Mouse (Mus musculus): ENCODE data around the gene Tomm70a. TPM values are rescaled to one million over a fixed set of nuclear protein-coding genes. Genes with fewer than 3 reads are reported as not detected.
"Not testable (repeated sequence)": the region's sequence is repeated elsewhere in the genome, so short reads cannot be mapped to it uniquely, and the experiment has no call there.

The Tomm70a gene
- polyA plus RNA-seq, 1 experiment from 2014 or later = 26.6 TPM

DNA sequence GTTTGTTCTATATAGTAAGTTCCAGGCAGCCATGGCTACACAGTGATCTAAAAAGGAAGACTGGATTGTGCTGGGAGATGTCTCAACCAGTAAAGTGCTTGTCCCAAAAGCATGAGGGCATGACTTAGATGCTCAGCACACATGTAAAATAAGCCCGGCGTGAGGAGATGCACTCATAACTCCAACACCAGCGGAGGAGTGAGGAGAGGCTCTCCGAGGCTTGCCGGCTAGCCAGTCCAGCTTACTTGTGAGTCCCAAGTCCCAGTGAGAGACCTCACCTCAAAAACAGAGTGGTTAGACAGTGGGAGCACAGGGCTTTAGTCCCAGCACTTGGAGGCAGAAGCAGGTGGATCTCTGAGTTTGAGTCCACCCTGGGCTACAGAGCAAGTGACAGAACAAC, 43.7 kb downstream of the Tomm70a start:
- Histone ChIP-seq H3K36me3 (ENCODE audit: inconsistent target) (peaks cover 28% of the 10 kb centered on the region; the same call in 1 of the 2 replicates), H3K27ac (no peak overlapping the region), H3K4me3 (ENCODE audit: inconsistent target) (no peak overlapping the region), H3K79me2 (ENCODE audit: inconsistent target) (peaks cover 12% of the 10 kb centered on the region; the same call in 1 of the 2 replicates)
- 97% methylated on average over 5 of the region's 5 CpGs for WGBS (ENCODE audit: missing documents)

DNA sequence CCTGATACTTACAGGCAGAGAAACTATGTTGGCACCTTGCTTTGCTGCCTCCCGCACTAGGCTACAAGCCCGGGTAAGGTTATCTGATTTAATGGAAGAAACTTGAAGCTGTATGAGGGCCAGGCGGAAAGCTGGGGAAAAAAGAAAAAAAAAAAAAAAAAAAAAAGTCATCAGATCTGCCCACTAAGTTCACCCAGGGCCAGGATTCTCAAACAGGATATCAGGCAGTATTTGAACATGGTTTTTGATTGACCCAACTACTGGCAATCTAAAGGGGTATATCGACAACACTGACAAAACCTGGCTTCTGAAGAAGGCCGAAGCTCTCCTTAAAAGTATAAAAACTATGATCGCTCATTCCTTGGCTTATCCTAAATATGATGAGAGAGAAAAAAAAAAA, 44.6 kb downstream of the Tomm70a start:
- Histone ChIP-seq H3K36me3 (ENCODE audit: inconsistent target) (peaks cover 26% of the 10 kb centered on the region; the same call in 1 of the 2 replicates), H3K27ac (peak overlapping the region; percentile 45; the same call in 1 of the 2 replicates), H3K79me2 (ENCODE audit: inconsistent target) (peaks cover 12% of the 10 kb centered on the region; the same call in 1 of the 2 replicates), H3K4me3 (ENCODE audit: inconsistent target) (peak overlapping the region; percentile 58)
- WGBS (ENCODE audit: missing documents) = 89% methylated on average over 5 of the region's 6 CpGs

DNA sequence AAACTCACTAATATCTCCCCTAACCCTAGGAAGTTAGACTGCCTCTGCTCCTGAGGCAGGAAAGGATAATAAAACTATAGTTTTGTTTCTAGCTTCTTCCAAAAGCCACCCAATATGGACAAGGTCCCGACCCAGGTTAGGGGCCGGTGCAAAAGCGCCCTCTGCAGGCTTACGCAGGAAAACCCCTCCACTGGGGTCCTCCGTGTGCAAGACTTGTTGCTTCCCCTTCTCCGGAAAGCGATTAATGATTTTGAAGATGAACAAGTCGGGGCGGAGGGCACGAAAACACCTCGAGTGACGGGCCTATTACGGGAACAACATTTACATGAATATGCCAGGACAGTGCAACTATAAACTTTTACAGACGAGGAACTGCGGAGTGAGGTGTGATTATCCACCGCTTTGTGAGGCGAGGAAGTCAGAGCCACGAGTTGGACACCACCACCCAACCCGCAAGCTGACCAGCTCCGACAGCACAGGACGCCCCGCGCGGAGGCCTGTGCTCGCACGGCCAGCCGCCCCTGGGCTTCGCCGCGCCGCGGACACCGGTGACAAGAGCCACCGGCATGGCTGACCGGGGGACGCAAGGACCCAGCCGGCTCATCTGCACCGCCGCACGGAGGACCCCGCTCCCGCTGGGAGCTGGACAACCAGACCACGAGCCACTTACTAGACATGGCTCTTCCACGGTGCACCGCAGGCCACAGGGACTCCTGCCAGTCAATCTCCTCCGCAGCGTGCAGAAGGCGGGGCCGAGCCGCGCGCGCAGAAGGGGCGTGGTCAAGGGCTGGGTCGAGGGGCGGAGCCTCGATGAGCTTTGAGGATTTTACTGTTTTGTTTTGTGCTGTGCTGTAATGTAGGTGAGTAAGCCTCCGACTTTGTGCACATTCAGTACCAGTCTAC, 45.4 kb downstream of the Tomm70a start, which contains the start of gene Nit2:
Nit2 (minus strand) TSS at position 731 of the 903 bp plus-strand sequence.
- H3K79me2 ChIP-seq (ENCODE audit: inconsistent target) = peaks cover 12% of the 10 kb centered on the region; the same call in 1 of the 2 replicates
- peaks cover 26% of the 10 kb centered on the region; the same call in 1 of the 2 replicates for H3K36me3 ChIP-seq (ENCODE audit: inconsistent target)
- under 1% methylated on average over 55 of the region's 58 CpGs for WGBS (ENCODE audit: missing documents)
- peak within 1 kb of the TSS; percentile 58 for H3K4me3 ChIP-seq (ENCODE audit: inconsistent target)
- H3K27ac ChIP-seq = peak within 1 kb of the TSS; percentile 45

DNA sequence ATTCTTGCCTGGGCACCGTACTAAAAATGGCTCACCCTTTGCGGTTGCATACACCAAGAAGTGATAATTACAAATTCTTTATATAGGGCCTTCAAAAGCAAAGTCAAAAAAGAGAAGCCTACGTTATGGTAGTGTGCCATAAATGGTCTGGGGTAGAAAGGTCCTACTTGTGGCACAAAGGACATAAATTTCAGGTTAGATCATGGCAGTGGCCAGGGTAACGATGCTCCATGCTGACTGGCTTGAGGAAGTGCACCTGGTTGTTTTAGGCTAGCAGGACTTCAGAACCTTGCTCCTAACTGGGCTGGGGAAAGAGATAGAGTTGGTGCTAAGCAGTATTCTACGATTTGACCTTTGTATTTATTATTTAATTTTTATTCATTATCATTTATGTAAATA, 46.0 kb downstream of the Tomm70a start:
- peaks cover 31% of the 10 kb centered on the region for H3K36me3 ChIP-seq (ENCODE audit: inconsistent target)
- no peak overlapping the region for H3K27ac ChIP-seq
- peak overlapping the region; percentile 58 for H3K4me3 ChIP-seq (ENCODE audit: inconsistent target)
- peaks cover 12% of the 10 kb centered on the region; the same call in 1 of the 2 replicates for H3K79me2 ChIP-seq (ENCODE audit: inconsistent target)
- 26% methylated on average over 5 of the region's 5 CpGs for WGBS (ENCODE audit: missing documents)

DNA sequence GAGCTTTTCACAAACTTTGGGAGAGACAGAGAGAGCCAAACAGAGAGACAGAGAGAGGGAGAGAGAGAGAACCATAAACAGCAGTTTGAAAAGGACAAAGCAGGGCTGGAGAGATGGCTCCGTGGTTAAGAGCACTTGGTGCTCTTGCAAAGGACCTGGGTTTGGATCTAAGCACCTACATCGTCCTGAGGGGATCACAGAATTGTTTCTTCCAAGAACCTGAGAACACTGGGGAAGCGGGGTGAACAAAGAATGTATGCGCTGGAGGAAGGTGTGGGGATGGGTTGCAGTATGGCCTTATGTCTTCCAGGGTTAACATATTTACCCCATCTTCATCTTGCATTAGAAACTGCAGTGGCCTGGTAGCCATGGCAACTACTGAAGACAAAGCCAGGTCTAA, 46.7 kb downstream of the Tomm70a start:
- Histone ChIP-seq H3K4me3 (ENCODE audit: inconsistent target) (no peak overlapping the region), H3K79me2 (ENCODE audit: inconsistent target) (peaks cover 12% of the 10 kb centered on the region; the same call in 1 of the 2 replicates), H3K27ac (no peak overlapping the region), H3K36me3 (ENCODE audit: inconsistent target) (peaks cover 36% of the 10 kb centered on the region)
- WGBS (ENCODE audit: missing documents) = 91% methylated on average over 4 of the region's 4 CpGs

DNA sequence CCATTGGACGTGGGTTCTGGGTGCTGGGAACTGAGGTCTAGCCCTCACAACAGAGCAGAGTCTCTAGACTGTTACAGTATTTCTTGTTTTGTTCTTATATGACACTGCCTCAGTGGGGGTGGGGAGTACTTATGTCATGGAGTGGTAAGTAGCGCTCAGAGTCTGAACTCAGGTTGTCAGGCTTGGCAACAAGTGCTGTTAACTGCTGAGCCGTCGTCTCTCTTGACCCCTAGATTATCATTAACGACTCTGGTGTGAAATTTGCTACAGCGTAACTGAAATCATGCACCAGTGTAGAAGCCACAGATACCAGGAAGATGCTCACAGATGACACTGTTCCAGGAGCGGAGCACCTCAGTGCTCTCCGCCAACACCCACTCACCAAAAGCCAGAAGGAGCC, 49.7 kb downstream of the Tomm70a start:
- Histone ChIP-seq H3K4me3 (ENCODE audit: inconsistent target) (no peak overlapping the region), H3K27ac (no peak overlapping the region), H3K79me2 (ENCODE audit: inconsistent target) (no peaks in the 10 kb centered on the region), H3K36me3 (ENCODE audit: inconsistent target) (peaks cover 51% of the 10 kb centered on the region)
- WGBS (ENCODE audit: missing documents) = 97% methylated on average over 8 of the region's 8 CpGs

DNA sequence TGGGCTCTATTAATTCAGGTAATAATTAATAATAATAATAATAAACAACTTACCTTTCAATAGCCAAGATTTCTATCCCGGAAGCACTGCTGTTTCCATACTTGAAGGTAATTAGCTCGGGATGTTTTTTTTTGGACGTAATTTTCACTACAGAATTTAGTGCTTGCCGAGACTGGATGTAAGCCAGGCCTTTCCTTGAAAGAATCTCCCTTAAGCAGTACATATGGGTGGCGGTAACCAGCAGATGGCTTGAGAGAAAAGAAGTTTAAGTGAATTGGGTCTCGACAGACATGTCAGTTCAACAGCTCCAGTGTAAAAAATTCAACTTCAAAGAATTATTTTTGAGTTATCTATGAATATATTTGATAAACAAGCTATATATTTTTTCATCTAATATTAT, 50.1 kb downstream of the Tomm70a start:
- H3K79me2 ChIP-seq (ENCODE audit: inconsistent target) = no peaks in the 10 kb centered on the region
- H3K4me3 ChIP-seq (ENCODE audit: inconsistent target) = no peak overlapping the region
- peaks cover 51% of the 10 kb centered on the region for H3K36me3 ChIP-seq (ENCODE audit: inconsistent target)
- 94% methylated on average over 6 of the region's 6 CpGs for WGBS (ENCODE audit: missing documents)
- no peak overlapping the region for H3K27ac ChIP-seq

DNA sequence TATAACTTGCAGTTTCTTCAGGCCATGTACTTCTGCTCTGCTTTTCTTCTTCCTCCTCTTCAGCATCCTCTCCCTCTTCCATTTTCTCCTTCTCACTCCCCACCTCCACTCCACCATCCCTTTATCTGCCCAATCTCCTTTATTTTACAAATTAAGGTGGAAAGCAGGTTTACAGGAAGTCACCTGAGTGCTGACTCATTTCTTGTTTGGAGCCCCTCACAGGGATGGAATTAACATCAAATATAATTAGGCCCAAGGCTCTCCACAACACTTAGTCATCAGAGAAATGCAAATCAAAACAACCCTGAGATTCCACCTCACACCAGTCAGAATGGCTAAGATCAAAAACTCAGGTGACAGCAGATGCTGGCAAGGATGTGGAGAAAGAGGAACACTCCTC, 53.0 kb downstream of the Tomm70a start:
- H3K79me2 ChIP-seq (ENCODE audit: inconsistent target); H3K27ac ChIP-seq; H3K4me3 ChIP-seq (ENCODE audit: inconsistent target): not testable (repeated sequence)
- H3K36me3 ChIP-seq (ENCODE audit: inconsistent target) = peaks cover 64% of the 10 kb centered on the region

DNA sequence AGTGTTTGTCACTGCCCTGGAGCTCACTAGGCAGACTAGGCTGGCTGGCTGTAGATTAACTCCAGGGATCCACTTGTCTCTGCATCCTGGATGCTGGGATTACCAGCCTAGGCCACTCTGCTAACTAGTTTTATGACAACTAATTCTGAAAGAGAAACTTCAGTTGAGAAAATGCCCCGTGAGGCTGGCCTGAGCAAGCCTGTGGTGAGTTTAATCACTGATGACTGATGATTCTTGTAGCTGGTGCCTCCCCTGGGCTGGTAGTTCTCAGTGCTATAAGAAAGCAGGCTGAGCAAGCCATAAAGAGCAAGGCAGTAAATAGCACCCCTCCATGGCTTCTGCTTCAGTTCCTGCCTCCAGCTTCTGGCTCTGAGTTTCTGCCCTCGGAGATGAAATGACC, 54.2 kb downstream of the Tomm70a start:
- WGBS (ENCODE audit: missing documents) = 96% methylated on average over 2 of the region's 2 CpGs
- Histone ChIP-seq H3K27ac (0 out of 2 replicates have a peak overlapping the region, but pooled peaks have one; percentile 4), H3K79me2 (ENCODE audit: inconsistent target) (no peaks in the 10 kb centered on the region; the same call in 1 of the 2 replicates), H3K4me3 (ENCODE audit: inconsistent target) (no peak overlapping the region), H3K36me3 (ENCODE audit: inconsistent target) (peaks cover 64% of the 10 kb centered on the region)

DNA sequence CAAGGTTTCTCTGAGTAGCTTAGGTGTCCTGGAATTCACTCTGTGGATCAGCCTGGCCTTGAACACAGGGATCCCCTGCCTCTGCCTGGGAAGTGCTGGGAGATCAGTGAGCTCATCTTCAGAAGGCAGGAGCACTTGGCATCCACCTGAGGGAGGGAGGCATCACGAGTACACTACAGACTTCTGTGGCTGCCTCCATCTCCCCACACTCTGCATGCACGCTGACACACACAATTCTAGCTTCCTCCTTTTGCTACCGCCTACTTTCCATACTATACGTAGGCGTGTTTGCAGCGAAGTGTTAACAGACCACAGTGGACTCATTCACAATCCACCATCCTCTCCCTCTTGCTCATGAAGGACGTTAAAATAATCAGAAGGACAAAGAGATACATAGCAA, 54.8 kb downstream of the Tomm70a start:
- Histone ChIP-seq H3K79me2 (ENCODE audit: inconsistent target) (no peaks in the 10 kb centered on the region; the same call in 1 of the 2 replicates), H3K4me3 (ENCODE audit: inconsistent target) (no peak overlapping the region), H3K36me3 (ENCODE audit: inconsistent target) (peaks cover 64% of the 10 kb centered on the region), H3K27ac (0 out of 2 replicates have a peak overlapping the region, but pooled peaks have one; percentile 4)
- 56% methylated on average over 7 of the region's 7 CpGs for WGBS (ENCODE audit: missing documents)

DNA sequence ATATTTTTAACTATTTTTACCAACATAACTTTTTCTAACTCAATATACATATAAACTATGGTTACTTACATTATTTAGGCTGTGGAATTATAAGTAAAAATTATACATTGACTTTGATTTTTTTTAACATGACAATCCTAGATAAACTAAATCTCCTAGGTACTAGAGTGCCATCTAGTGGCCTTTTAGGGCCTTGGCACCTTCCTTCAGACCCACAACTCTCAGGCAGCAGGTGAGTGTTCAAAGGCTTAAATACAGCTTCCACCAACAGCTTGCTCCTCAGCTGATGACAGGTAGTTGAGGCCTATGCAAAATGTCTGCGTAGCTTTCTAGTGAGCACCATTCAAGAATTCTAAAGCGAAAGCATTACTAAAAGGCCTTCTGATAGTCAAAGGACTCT, 55.8 kb downstream of the Tomm70a start:
- H3K79me2 ChIP-seq (ENCODE audit: inconsistent target) = no peaks in the 10 kb centered on the region; the same call in 1 of the 2 replicates
- peaks cover 64% of the 10 kb centered on the region for H3K36me3 ChIP-seq (ENCODE audit: inconsistent target)
- H3K4me3 ChIP-seq (ENCODE audit: inconsistent target) = no peak overlapping the region
- H3K27ac ChIP-seq = no peak overlapping the region
- 81% methylated on average over 2 of the region's 2 CpGs for WGBS (ENCODE audit: missing documents)

DNA sequence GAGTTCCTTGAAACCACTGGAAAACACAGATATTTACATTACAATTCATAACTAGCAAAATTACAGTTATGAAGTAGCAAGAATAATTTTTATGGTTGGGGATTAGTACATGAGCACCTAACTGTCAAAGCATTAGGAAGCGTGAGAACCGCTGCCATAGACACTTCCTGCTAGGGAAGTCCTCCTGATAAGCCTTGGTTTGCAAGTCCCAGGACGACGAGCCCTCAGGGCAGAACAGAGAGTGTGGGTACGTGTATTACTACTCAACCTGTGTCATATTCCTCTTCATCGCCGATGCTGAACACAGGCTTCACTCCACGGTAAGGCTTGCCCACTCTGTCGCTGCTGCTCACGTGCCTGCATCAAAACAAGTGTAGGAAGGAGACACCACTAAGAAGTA, 56.2 kb downstream of the Tomm70a start:
- Histone ChIP-seq H3K79me2 (ENCODE audit: inconsistent target) (no peaks in the 10 kb centered on the region; the same call in 1 of the 2 replicates), H3K36me3 (ENCODE audit: inconsistent target) (peaks cover 64% of the 10 kb centered on the region), H3K4me3 (ENCODE audit: inconsistent target) (no peak overlapping the region), H3K27ac (no peak overlapping the region)
- 92% methylated on average over 10 of the region's 10 CpGs for WGBS (ENCODE audit: missing documents)

DNA sequence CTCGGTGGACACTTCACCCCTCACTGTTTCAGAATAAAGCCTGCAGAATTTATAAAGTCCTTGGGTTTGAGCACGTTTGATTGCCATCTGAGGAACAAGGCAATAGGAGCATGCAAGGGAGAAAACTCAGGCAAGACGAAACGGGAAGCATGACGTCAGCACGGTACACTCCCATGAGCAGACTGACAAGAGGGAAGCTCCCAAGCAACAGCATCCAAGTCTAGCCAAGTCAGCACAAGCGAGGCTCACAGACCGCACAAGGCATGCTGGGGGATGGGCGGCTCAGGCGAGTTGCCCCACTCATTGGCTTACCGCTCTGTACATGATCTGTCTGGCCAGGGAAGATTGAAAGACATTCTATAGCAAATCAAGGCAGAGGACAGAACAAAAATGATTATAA, 59.7 kb downstream of the Tomm70a start:
- H3K27ac ChIP-seq = no peak overlapping the region
- peaks cover 70% of the 10 kb centered on the region for H3K36me3 ChIP-seq (ENCODE audit: inconsistent target)
- 84% methylated on average over 11 of the region's 11 CpGs for WGBS (ENCODE audit: missing documents)
- no peak overlapping the region for H3K4me3 ChIP-seq (ENCODE audit: inconsistent target)
- no peaks in the 10 kb centered on the region; the same call in 1 of the 2 replicates for H3K79me2 ChIP-seq (ENCODE audit: inconsistent target)

DNA sequence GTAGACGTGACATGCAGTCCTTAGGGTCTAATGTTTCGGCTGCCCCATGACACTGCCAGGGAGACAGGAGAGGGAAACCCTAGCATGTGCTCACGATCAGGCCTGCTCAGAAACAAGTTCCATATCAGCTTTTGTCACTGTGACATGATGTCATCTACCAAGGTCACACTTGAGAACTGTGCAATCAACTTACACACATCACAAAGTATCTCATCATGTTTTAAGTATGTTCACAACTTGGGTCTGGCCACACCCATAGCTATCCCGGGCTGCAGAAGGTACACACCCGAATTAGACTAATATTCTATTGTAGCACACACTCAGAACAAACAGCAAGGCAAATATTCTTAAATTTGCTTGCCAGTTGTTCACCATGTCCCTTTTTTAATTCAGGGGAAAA, 60.5 kb downstream of the Tomm70a start:
- 94% methylated on average over 5 of the region's 5 CpGs for WGBS (ENCODE audit: missing documents)
- Histone ChIP-seq H3K36me3 (ENCODE audit: inconsistent target) (peaks cover 70% of the 10 kb centered on the region), H3K79me2 (ENCODE audit: inconsistent target) (peaks cover under 1% of the 10 kb centered on the region; the same call in 1 of the 2 replicates), H3K4me3 (ENCODE audit: inconsistent target) (no peak overlapping the region), H3K27ac (no peak overlapping the region)

DNA sequence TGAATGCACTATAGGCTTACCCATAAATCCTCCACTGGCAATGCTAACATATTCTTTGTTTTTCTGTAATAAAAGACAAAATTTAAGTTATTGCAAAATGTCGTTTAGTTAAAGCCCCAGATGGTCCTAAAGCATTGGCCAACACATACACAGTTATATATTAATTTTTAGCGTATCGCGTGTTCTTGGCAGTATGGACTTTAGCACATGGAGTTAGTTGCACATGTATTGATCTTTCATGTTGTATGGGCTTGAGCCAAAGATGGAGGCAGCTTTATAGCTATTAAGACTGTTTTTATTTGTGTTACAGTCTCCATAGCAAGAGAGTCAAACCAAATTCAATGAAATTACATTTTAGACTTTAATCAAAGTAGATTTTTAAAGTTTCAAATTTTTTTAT, 65.1 kb downstream of the Tomm70a start:
- H3K4me3 ChIP-seq (ENCODE audit: inconsistent target) = no peak overlapping the region
- peaks cover 13% of the 10 kb centered on the region; the same call in 1 of the 2 replicates for H3K79me2 ChIP-seq (ENCODE audit: inconsistent target)
- peaks cover 50% of the 10 kb centered on the region for H3K36me3 ChIP-seq (ENCODE audit: inconsistent target)
- 100% methylated on average over 1 of the region's 4 CpGs for WGBS (ENCODE audit: missing documents)
- no peak overlapping the region for H3K27ac ChIP-seq

All from macrophage (primary cell).